Mouse (Mus musculus) frontal cortex, postnatal 25 days (tissue): Measurements from ENCODE around the gene Slc39a11.

Experiments
- DNase-seq, 2 experiments: peaks; one replicate each; pipeline ENCODE4 v3.0.0; 2022; ENCODE audit warnings: low spot score in 2 of 2

Gene Slc39a11

GRCm38 (mm10) chr11:113541073-113541472 lies 108.8 kb downstream of the Slc39a11 start:
- no peak for DNase-seq

GRCm38 (mm10) chr11:113539502-113540209 lies 110.2 kb downstream of the Slc39a11 start:
- no peak for DNase-seq

- DNase-seq, result no peak
Observed at GRCm38 (mm10) chr11:113539079-113539478, 110.8 kb downstream of the Slc39a11 start.

GRCm38 (mm10) chr11:113538406-113538917 lies 111.4 kb downstream of the Slc39a11 start:
- no peak for DNase-seq

GRCm38 (mm10) chr11:113537715-113538114 lies 112.2 kb downstream of the Slc39a11 start:
- DNase-seq, result no peak

- DNase-seq, result no peak
Observed at GRCm38 (mm10) chr11:113537199-113537586, 112.7 kb downstream of the Slc39a11 start.

GRCm38 (mm10) chr11:113536308-113537198 lies 113.3 kb downstream of the Slc39a11 start:
- DNase-seq, result no peak

- DNase-seq, result no peak
Observed at GRCm38 (mm10) chr11:113534341-113534740, 115.5 kb downstream of the Slc39a11 start.

- no peak for DNase-seq
Observed at GRCm38 (mm10) chr11:113533931-113534330, 115.9 kb downstream of the Slc39a11 start.

- DNase-seq, result no peak
Observed at GRCm38 (mm10) chr11:113528391-113528790, 121.5 kb downstream of the Slc39a11 start.

- DNase-seq, result no peak
Observed at GRCm38 (mm10) chr11:113525731-113526130, 124.1 kb downstream of the Slc39a11 start.

- DNase-seq, result no peak
Observed at GRCm38 (mm10) chr11:113522726-113523125, 127.2 kb downstream of the Slc39a11 start.

GRCm38 (mm10) chr11:113521469-113522190 lies 128.2 kb downstream of the Slc39a11 start:
- DNase-seq, result no peak

- DNase-seq, result no peak
Observed at GRCm38 (mm10) chr11:113520851-113521461, 128.9 kb downstream of the Slc39a11 start.

- DNase-seq, result no peak
Observed at GRCm38 (mm10) chr11:113520373-113520772, 129.5 kb downstream of the Slc39a11 start.

- DNase-seq, result no peak
Observed at GRCm38 (mm10) chr11:113519973-113520372, 129.9 kb downstream of the Slc39a11 start.

- DNase-seq, result no peak
Observed at GRCm38 (mm10) chr11:113518176-113518575, 131.7 kb downstream of the Slc39a11 start.

GRCm38 (mm10) chr11:113516156-113516555 lies 133.7 kb downstream of the Slc39a11 start:
- peak in 1 of 2 experiments; percentile 16 for DNase-seq

GRCm38 (mm10) chr11:113512976-113513375 lies 136.9 kb downstream of the Slc39a11 start:
- DNase-seq, result no peak

GRCm38 (mm10) chr11:113512150-113512549 lies 137.7 kb downstream of the Slc39a11 start:
- DNase-seq, result no peak

- no peak for DNase-seq
Observed at GRCm38 (mm10) chr11:113510969-113511625, 138.8 kb downstream of the Slc39a11 start.
